Mouse (Mus musculus): ENCODE results near the gene Olfr820.

- TF ChIP-seq CTCF (IDR thresholded peaks at IDR 0.05; ENCODE audit: low read depth) (no peak), EP300 (IDR thresholded peaks at IDR 0.05; ENCODE audit: low read depth) (no peak)
Measured at GRCm38 (mm10) chr10:130012321-130012720, at the start of gene Olfr820.
